Mouse (Mus musculus) embryonic facial prominence, embryonic 11.5 days (tissue): ENCODE measurements around the gene Deaf1. TPM values are rescaled to one million over a fixed set of nuclear protein-coding genes. Genes with fewer than 3 reads are reported as not detected.
A peak's percentile ranks its signal among the peaks of the same experiment; 100 is the strongest.

Experiments
- ATAC-seq: fragments of 200-750 bp; cut with Nextera tagmentation; replicated peaks from 2 replicates; pipeline ENCODE4 v1.8.0; 2017; ENCODE audit warnings: low read depth; ENCODE audit not compliant: insufficient number of reproducible peaks, low FRiP score, low TSS enrichment
- DNase-seq: peaks from one replicate; pipeline ENCODE4 v3.0.0-alpha.2; 2015; ENCODE audit warnings: low spot score
- H3K27ac ChIP-seq: fragments of 300-500 bp; sonication (generic); replicated peaks from 2 replicates; pipeline ENCODE4 v1.5.1; 2014; ENCODE audit warnings: mild to moderate bottlenecking, low read depth, low read length, control low read depth
- H3K27me3 ChIP-seq: fragments of 300-500 bp; sonication (generic); 2 replicates; pipeline ENCODE4 v1.6.1; 2014; ENCODE audit warnings: mild to moderate bottlenecking, low read length, moderate library complexity, mixed read lengths; ENCODE audit not compliant: control insufficient read depth, insufficient read depth
- H3K36me3 ChIP-seq: fragments of 300-500 bp; sonication (generic); replicated peaks from 2 replicates; pipeline ENCODE4 v1.6.1; 2014; ENCODE audit warnings: low read depth, mild to moderate bottlenecking, low read length, moderate library complexity, mixed read lengths; ENCODE audit not compliant: control insufficient read depth, insufficient read depth
- H3K4me1 ChIP-seq: fragments of 300-500 bp; sonication (generic); 2 replicates; pipeline ENCODE4 v1.6.1; 2014; ENCODE audit warnings: low read length, mixed read lengths; ENCODE audit not compliant: control insufficient read depth, insufficient read depth
- H3K4me2 ChIP-seq: fragments of 300-500 bp; sonication (generic); 2 replicates; pipeline ENCODE4 v1.6.1; 2014; ENCODE audit warnings: low read depth, mild to moderate bottlenecking, control low read depth, low read length, moderate library complexity
- H3K4me3 ChIP-seq: fragments of 300-500 bp; sonication (generic); 2 replicates; pipeline ENCODE4 v1.5.1; 2014; ENCODE audit warnings: low read depth, low read length, control low read depth
- H3K9ac ChIP-seq: fragments of 300-500 bp; sonication (generic); replicated peaks from 2 replicates; pipeline ENCODE4 v1.6.1; 2014; ENCODE audit warnings: mild to moderate bottlenecking, control low read depth, low read length
- H3K9me3 ChIP-seq: fragments of 300-500 bp; sonication (generic); replicated peaks from 2 replicates; pipeline ENCODE4 v1.6.1; 2016; ENCODE audit warnings: mild to moderate bottlenecking, low read length, inconsistent platforms, mixed read lengths; ENCODE audit not compliant: control insufficient read depth
- WGBS: fragments of 180-500 bp; shearing (Covaris S2); extraction: QIAGEN DNeasy Blood & Tissue Kit; methylation state at CpG from one replicate; pipeline ENCODE4 v1.1.7; 2014; 5-methylcytosine and 5-hydroxymethylcytosine counted together
- polyA plus RNA-seq: library from polyadenylated mRNA; unstranded; fragments of >200 nt; fragmentation: Nextera tagmentation; extraction: Ambion mirVana; gene quantifications from 2 replicates; pipeline ENCODE4 v1.2.1, GENCODE M21; 2014

The Deaf1 gene
- polyA plus RNA-seq, 1 experiment from 2014 or later: 53.9 TPM

DNA sequence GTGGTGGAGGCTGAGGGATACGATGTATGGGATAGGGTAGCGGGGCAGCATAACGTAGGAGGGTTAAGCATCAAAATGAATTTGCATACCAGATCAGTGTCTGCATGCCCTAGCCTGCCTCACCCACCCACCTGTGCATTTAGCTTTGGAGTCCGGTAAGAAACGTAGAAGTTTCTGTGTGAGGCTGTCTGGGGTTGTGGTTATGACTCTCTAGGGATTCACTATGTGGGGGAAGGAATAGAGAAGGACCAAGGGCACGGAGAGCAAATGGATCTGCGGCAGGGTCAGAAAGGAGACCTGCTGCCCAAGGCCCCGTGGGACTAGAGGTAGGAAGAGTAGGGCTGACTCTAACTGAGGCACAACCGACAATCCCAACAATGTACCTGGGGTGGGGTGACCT is 52.1 kb downstream of the Deaf1 start:
- 81% methylated on average over 9 of the region's 9 CpGs for WGBS
- H3K4me3 ChIP-seq: no peak overlapping the region
- ATAC-seq (no peak), DNase-seq (no peak)
- no peaks in the 10 kb centered on the region for H3K9me3 ChIP-seq
- no peak overlapping the region for H3K9ac ChIP-seq
- H3K27ac ChIP-seq: no peak overlapping the region
- no peak overlapping the region for H3K4me2 ChIP-seq
- H3K27me3 ChIP-seq: no peaks in the 10 kb centered on the region
- no peaks in the 10 kb centered on the region for H3K36me3 ChIP-seq
- H3K4me1 ChIP-seq: no peaks in the 10 kb centered on the region

DNA sequence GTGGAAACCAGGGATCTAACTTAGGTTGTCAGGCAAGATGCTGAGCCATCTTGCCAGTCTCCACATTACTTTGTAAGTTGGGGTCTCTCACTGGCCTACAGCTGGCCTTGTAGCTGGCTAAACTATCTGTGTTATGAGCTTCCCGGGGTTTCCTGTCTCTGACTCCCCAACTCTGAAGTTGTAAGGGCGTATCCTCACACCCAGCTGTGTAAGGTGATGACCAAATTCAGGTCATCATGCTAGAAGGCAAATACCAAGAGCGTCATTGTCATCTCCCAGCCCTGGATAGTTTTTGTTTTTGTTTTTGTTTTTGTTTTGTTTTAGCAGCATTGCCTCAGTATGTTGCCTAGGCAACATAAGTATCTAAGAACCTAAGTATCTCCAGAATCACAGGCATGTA is 56.9 kb downstream of the Deaf1 start:
- WGBS: 92% methylated on average over 3 of the region's 3 CpGs
- Histone ChIP-seq H3K4me3 (no peak overlapping the region), H3K4me1 (no peaks in the 10 kb centered on the region), H3K27ac (no peak overlapping the region), H3K36me3 (no peaks in the 10 kb centered on the region), H3K9ac (no peak overlapping the region), H3K27me3 (no peaks in the 10 kb centered on the region), H3K9me3 (no peaks in the 10 kb centered on the region), H3K4me2 (no peak overlapping the region)
- ATAC-seq (no peak), DNase-seq (no peak)

DNA sequence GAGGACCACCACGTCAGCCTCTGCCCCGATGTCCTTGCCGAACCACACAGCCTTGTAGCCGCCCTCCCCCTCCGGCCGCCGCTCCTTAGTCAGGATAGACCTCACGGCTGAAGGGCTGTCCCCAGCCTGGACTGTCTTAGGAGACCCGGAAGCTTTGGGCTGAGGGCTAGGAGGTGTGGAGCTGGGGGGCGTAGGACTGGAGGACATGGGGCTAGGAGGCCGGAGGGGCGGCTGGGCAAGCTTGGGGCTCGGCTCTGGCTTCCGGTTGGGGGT is 58.3 kb downstream of the Deaf1 start:
- Histone ChIP-seq H3K4me2 (no peak overlapping the region), H3K9me3 (no peaks in the 10 kb centered on the region), H3K4me1 (no peaks in the 10 kb centered on the region), H3K27me3 (no peaks in the 10 kb centered on the region), H3K4me3 (no peak overlapping the region), H3K27ac (no peak overlapping the region), H3K36me3 (no peaks in the 10 kb centered on the region), H3K9ac (no peak overlapping the region)
- no peak for DNase-seq
- no peak for ATAC-seq
- 83% methylated on average over 14 of the region's 14 CpGs for WGBS

DNA sequence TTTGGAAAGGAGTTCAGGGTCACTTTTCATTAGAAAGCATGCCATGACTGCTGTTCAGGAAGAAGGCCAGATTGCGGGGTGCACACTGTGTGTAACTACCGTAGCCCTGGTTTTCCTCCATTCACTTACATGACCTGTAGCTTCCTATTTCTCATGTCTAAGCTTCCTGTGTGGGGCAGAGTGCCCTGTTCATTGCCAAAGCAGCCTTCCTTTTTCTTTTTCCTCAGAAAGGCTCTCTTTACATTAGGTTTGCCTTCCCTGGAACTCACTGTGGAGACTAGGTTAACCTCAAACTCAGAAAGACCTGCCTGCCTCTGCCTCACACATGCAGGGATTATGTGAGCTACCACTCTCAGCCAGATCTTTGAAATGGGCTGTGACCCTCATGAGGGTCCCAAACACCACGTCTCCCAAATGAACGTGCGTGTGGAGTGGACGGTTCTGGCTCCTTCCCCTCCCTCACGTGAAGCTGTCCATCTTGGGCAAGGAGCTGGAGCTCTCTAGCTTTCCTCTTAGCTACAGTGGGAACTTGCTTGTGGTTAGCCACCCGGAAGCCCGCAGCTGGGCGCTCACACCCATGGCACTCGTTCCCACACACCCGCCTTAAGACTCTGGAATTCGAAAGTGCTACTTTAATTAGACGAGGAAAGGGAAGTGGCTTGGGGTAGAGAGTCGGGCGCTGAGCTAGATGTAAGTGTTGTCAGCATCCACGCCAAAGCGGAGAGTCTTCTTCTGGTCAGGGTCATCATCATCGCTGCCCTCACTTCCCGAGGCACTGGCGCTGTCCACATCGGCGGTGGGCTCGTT is 58.8 kb downstream of the Deaf1 start:
- Histone ChIP-seq H3K27ac (no peak overlapping the region), H3K36me3 (no peaks in the 10 kb centered on the region), H3K4me1 (no peaks in the 10 kb centered on the region), H3K27me3 (no peaks in the 10 kb centered on the region), H3K4me2 (no peak overlapping the region), H3K9ac (no peak overlapping the region), H3K4me3 (no peak overlapping the region), H3K9me3 (no peaks in the 10 kb centered on the region)
- ATAC-seq (no peak), DNase-seq (no peak)
- 78% methylated on average over 24 of the region's 24 CpGs for WGBS

DNA sequence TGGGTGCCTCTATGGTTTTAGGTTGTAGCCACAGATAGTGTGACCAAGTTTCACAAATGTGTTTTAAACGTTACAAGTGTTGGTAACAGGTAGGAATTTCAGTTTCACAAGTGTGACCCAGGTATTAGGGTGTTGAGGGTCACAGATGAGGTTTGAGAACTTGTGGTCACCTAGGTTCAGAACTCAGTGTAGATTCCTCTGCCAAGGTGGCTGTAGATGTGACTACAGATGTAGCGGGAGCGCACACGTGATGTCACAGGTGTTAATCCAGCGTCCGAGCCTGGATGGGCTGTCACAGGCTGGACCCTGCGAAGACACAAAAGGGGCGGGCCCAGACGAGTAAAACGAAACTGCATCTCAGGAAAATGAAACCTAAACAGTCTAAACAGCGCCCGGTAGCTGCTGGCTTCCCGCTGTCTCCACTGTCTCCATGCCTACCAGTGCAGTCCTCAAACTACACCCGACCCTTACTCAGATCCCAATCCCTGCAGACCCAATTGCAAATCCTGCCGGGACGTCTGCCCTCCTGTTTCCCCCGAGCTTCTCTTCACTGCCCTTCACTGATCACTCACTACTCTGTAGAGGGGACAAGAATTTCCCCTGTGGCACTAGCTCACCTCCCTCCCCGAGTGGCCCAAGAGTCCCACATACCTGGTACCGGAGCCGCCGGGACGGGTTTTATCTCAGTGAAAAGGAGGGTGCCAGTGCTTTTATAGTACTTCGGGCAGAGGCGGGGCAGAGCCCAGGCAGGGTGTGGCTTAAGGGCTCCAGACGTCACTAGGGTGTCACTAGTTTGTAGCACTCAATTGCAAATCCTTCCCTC is 61.5 kb downstream of the Deaf1 start, which contains the start of gene Irf7:
Irf7 (minus strand) TSS at position 743 of the 823 bp plus-strand sequence.
- peak within 1 kb of the TSS; percentile 24; the same call in 1 of the 2 replicates for H3K4me3 ChIP-seq
- peak within 1 kb of the TSS; percentile 50 for H3K4me2 ChIP-seq
- no peak within 1 kb of the TSS for H3K27ac ChIP-seq
- H3K27me3 ChIP-seq: no peaks in the 10 kb centered on the region
- ATAC-seq (0 out of 2 replicates have a peak, but pooled peaks have one; percentile 49), DNase-seq (peak; percentile 26)
- 16% methylated on average over 25 of the region's 25 CpGs for WGBS
- no peaks in the 10 kb centered on the region for H3K4me1 ChIP-seq
- H3K9me3 ChIP-seq: no peaks in the 10 kb centered on the region
- peaks cover 21% of the 10 kb centered on the region for H3K36me3 ChIP-seq
- peak within 1 kb of the TSS; percentile 41 for H3K9ac ChIP-seq

DNA sequence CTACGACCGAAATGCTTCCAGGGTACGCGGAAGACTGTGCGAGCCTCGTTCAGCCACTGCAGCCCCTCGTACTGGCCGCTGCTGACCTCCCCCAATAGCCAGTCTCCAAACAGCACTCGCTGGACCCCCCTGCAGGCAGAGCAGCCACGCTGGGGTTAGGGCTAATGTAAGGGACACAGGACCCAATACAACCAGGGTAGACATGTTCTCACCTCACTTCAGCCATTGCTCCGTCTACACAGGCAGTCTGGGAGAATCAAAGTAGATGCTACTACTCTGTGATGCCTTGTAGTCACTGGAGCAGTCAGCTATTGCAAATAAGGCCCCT is 62.1 kb downstream of the Deaf1 start:
- no peak for ATAC-seq
- Histone ChIP-seq H3K27ac (no peak overlapping the region), H3K4me3 (no peak overlapping the region), H3K4me1 (no peaks in the 10 kb centered on the region), H3K36me3 (peaks cover 24% of the 10 kb centered on the region), H3K27me3 (no peaks in the 10 kb centered on the region), H3K9me3 (no peaks in the 10 kb centered on the region), H3K4me2 (no peak overlapping the region), H3K9ac (no peak overlapping the region)
- no peak for DNase-seq
- WGBS: 38% methylated on average over 11 of the region's 11 CpGs

DNA sequence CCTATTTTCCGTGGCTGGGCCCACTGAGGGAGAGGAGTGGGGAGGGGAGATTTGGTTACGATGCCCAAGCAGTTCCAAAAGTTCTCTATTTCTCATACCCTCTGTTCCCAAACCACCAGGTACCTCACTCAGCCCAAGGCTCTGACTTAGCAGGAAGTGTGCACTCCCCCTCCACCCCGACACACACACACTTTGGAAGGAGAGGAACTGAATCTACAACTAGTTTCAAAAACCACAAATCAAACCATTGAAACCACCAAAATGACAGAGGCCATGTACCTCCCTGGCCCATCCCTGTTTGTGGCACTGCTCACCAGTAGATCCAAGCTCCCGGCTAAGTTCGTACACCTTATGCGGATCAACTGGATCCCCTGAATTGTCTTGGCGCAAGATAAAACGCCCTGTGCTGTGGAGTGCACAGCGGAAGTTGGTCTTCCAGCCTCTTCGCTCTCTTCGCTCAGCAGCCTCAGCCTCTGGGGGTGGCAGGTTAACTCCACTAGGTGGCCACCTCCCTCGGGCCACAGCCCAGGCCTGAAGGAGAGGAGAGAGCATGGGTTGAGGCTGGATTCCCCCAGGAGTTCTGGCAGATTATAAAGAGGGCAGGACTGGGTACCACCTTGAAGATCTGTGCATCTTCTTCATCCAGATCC is 62.6 kb downstream of the Deaf1 start:
- Histone ChIP-seq H3K9ac (no peak overlapping the region), H3K4me2 (no peak overlapping the region), H3K36me3 (peaks cover 28% of the 10 kb centered on the region), H3K4me3 (no peak overlapping the region), H3K4me1 (no peaks in the 10 kb centered on the region), H3K27ac (no peak overlapping the region), H3K27me3 (no peaks in the 10 kb centered on the region), H3K9me3 (no peaks in the 10 kb centered on the region)
- 44% methylated on average over 12 of the region's 12 CpGs for WGBS
- DNase-seq: peak; percentile 35
- ATAC-seq: 0 out of 2 replicates have a peak, but pooled peaks have one; percentile 37
